Mouse (Mus musculus) yolk sac, embryonic 10.5 days (tissue): ENCODE data around the gene Nfatc3.

Experiments used
- DNase-seq: peaks from one replicate; pipeline ENCODE4 v3.0.0-alpha.2; 2017; ENCODE audit warnings: low spot score

Nfatc3 gene

GRCm38 (mm10) chr8:106147868-106148565 lies 89.4 kb downstream of the Nfatc3 start:
- DNase-seq: no peak

GRCm38 (mm10) chr8:106149025-106149424 lies 90.4 kb downstream of the Nfatc3 start:
- no peak for DNase-seq

- peak; percentile 94 for DNase-seq
Observed at GRCm38 (mm10) chr8:106149801-106150652, 91.4 kb downstream of the Nfatc3 start, which contains the start of gene Pla2g15. Gene Pla2g15 (plus strand): TSS chr8:106150399.

- DNase-seq: no peak
Observed at GRCm38 (mm10) chr8:106150653-106151000, 92.0 kb downstream of the Nfatc3 start.

GRCm38 (mm10) chr8:106151041-106151440 lies 92.4 kb downstream of the Nfatc3 start:
- no peak for DNase-seq

GRCm38 (mm10) chr8:106152876-106153275 lies 94.2 kb downstream of the Nfatc3 start:
- no peak for DNase-seq

GRCm38 (mm10) chr8:106157419-106157818 lies 98.8 kb downstream of the Nfatc3 start:
- no peak for DNase-seq

GRCm38 (mm10) chr8:106158381-106158780 lies 99.7 kb downstream of the Nfatc3 start:
- no peak for DNase-seq

GRCm38 (mm10) chr8:106159876-106160275 lies 101.2 kb downstream of the Nfatc3 start:
- DNase-seq: no peak

- no peak for DNase-seq
Observed at GRCm38 (mm10) chr8:106163251-106163650, 104.6 kb downstream of the Nfatc3 start.

- DNase-seq: peak; percentile 47
Observed at GRCm38 (mm10) chr8:106165460-106165859, 106.8 kb downstream of the Nfatc3 start.

GRCm38 (mm10) chr8:106168356-106169016 lies 109.8 kb downstream of the Nfatc3 start, which contains the start of gene Slc7a6:
Gene Slc7a6 (plus strand): TSS chr8:106168857.
- peak; percentile 68 for DNase-seq

- peak; percentile 62 for DNase-seq
Observed at GRCm38 (mm10) chr8:106169017-106169933, 110.6 kb downstream of the Nfatc3 start.

- DNase-seq: no peak
Observed at GRCm38 (mm10) chr8:106169934-106170480, 111.4 kb downstream of the Nfatc3 start.

GRCm38 (mm10) chr8:106173566-106173965 lies 114.9 kb downstream of the Nfatc3 start:
- no peak for DNase-seq

GRCm38 (mm10) chr8:106176891-106177290 lies 118.3 kb downstream of the Nfatc3 start:
- no peak for DNase-seq

GRCm38 (mm10) chr8:106177594-106177993 lies 119.0 kb downstream of the Nfatc3 start:
- no peak for DNase-seq

GRCm38 (mm10) chr8:106178428-106178827 lies 119.8 kb downstream of the Nfatc3 start:
- no peak for DNase-seq
